Mouse (Mus musculus) R1 (cell line): ENCODE measurements around the gene Pou2f3.
"Not testable (repeated sequence)": the region's sequence is repeated elsewhere in the genome, so short reads cannot be mapped to it uniquely, and the experiment has no call there.

Experiments used
- DNase-seq: peaks from one replicate; pipeline ENCODE4 v3.0.0-alpha.2; 2018; ENCODE audit warnings: low read depth, low spot score

The Pou2f3 gene

DNA sequence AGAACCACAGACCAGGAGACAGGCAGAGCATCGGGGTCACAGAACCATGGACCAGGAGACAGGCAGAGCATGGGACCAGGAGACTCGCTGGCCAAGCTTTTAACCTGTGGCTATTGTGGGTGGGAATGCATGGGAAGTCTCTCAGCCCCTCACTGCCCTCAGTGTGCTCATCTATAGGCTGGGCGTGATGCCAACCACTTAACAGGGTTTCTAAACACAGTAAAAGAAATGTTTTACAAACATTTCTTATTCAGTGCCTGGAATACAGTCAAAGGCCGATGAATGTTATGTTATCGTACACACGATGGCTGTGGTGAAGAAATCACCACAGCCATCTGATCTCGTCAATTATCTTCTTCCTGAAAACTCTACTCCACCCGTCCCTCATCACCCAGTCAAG is 43.1 kb downstream of the Pou2f3 start:
- DNase-seq, result no peak

- DNase-seq, result no peak
Measured at GRCm38 (mm10) chr9:43166346-43166745, 43.8 kb downstream of the Pou2f3 start.

- DNase-seq, result no peak
Measured at GRCm38 (mm10) chr9:43155960-43156359, 54.2 kb downstream of the Pou2f3 start.

DNA sequence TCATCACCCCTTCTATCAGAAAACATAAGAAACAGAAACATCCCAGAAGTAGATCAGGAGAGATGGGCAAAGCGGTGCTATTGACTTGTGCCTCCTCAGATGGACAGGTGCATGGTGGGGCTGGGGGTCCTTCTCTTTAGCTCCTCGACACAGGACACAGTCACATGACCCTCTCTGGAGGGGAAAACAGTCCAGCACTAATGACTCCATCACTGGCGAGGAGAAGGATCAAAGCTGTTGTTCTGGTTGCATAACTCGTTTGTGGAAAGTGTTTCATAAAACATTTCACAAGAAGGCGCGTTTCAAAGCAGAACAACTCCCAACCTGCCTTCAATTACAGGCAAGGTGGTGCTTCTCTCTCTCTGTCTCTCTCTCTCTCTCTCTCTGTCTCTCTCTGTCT is 58.4 kb downstream of the Pou2f3 start:
- no peak for DNase-seq

GRCm38 (mm10) chr9:43150957-43151356 is 59.2 kb downstream of the Pou2f3 start:
- DNase-seq, result no peak

GRCm38 (mm10) chr9:43150075-43150474 is 60.1 kb downstream of the Pou2f3 start:
- DNase-seq, result no peak

GRCm38 (mm10) chr9:43149498-43149897 is 60.7 kb downstream of the Pou2f3 start:
- no peak for DNase-seq

- DNase-seq, result no peak
Measured at GRCm38 (mm10) chr9:43145196-43145595, 65.0 kb downstream of the Pou2f3 start.

- DNase-seq, result peak; percentile 38
Measured at GRCm38 (mm10) chr9:43144206-43144810, 65.9 kb downstream of the Pou2f3 start.

- DNase-seq, result peak; percentile 68
Measured at GRCm38 (mm10) chr9:43141839-43142238, 68.3 kb downstream of the Pou2f3 start.

DNA sequence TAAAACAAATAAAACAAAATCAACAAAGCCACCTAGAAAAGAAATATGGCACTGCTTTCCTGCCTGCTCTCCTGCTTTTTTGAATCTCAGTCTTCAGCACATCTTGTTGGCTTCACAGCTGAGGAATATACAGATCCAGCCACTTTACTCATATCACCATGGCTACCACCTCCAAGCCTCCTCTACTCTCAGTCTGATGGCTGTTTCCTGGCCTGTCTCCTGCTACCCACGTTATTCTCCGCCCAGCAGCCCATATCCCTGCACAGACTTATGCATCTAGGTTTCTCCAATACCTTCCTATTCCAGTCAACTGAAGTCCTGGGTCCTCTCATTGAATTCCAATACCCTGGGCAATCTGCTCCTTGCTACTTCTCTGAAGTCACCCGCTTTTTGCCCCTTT is 76.6 kb downstream of the Pou2f3 start:
- DNase-seq, result no peak

DNA sequence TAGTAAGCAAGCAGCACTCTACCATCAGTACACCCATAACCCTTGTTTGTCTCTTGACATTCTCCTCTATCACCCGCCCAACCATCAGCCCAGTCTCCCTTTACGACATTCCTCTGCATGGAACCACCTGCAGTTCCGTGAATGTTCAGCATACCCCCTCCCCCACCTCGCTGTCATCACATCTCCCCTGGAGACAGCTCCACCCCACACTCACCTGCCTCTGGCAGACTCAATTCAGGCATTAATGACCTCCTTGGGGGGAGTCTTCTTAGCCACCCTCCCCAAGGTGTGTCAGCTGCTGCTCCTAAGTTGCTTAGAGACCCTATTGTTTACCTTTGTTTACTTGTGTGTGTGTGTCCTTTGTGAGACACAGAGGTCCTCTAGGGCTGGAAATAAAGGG is 77.8 kb downstream of the Pou2f3 start:
- DNase-seq, result peak; percentile 81

DNA sequence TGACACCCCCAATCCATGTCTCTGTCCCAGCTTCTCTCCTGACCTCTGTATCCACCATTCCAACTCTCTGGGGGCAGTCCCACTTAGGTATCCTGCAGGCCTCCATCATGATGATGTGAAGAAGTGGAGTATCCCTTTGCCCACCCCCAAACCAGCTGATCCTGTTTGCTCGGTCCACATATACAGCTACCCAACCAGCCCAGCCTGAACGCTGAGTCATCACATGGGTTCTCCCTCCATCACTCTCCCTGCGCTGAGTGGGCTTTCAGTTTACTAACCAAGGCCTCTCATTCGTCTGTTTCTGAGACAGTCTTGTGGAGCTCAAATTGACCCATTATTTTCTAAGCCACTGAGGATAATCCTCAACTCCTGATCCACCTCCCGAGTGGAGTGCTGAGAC is 78.2 kb downstream of the Pou2f3 start:
- no peak for DNase-seq

GRCm38 (mm10) chr9:43130684-43131083 is 79.5 kb downstream of the Pou2f3 start:
- peak; percentile 56 for DNase-seq

DNA sequence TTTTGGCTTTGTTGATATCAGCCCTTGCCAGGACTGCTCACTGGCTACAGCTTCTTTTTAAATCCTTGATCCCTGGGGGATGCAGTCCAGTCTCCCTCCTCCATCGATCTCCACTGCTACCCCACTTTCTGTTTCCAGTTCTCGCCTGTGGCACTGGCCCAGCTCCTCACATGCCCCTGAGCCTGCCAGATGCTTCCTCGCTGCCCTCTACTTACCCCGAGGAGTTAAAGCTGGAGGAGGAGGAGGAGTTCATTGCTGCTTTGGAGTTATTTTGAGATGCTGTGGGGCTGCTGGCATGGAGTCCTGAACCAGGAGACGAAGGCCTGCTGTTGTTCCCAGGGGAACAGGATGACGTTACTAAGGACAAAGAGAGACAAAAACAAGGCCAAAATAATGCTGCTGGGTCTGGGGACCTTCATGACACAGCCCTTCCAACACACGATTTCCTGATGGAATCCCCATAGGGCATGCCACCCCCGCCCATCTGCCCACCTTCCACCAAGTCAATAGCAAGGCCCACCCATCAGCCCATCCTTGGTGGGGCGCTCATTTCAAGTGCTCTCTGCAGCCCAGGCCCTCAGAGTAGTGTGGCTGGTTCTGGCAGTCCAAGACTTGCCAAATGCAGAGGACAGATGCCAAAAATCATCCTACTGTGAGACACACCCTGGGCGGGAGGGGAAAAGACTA is 82.9 kb downstream of the Pou2f3 start:
- no peak for DNase-seq

- peak; percentile 33 for DNase-seq
Measured at GRCm38 (mm10) chr9:43122379-43122778, 87.8 kb downstream of the Pou2f3 start.

DNA sequence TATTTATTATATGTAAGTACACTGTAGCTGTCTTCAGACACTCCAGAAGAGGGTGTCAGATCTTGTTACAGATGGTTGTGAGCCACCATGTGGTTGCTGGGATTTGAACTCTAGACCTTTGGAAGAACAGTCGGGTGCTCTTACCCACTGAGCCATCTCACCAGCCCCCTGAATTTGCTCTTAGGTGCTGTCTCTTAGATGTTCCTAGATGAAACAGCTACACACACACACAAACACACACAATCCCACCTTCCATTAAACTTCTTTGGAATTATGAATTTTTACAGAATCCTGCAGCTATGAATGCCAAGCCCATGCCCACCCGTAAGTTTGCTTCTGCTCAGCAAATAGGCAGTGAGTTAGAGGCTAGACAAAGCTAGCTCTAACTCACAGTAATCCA is 88.2 kb downstream of the Pou2f3 start:
- DNase-seq, result not testable (repeated sequence)

DNA sequence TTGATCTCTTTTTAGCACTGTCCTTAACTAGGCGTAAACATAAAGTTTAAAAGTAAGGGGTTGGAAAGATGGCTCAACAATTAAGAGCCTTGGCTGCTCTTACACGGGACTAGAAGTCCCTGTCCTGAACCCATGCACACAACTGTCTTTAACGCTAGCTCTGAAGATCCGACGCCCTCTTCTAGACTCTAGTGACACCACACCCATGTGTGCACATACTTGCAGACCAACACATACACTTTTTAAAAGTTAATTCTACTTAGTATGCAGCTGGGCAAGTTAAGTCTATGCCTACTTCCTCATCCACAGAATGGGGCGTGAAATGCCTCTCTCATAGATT is 93.2 kb downstream of the Pou2f3 start:
- no peak for DNase-seq

DNA sequence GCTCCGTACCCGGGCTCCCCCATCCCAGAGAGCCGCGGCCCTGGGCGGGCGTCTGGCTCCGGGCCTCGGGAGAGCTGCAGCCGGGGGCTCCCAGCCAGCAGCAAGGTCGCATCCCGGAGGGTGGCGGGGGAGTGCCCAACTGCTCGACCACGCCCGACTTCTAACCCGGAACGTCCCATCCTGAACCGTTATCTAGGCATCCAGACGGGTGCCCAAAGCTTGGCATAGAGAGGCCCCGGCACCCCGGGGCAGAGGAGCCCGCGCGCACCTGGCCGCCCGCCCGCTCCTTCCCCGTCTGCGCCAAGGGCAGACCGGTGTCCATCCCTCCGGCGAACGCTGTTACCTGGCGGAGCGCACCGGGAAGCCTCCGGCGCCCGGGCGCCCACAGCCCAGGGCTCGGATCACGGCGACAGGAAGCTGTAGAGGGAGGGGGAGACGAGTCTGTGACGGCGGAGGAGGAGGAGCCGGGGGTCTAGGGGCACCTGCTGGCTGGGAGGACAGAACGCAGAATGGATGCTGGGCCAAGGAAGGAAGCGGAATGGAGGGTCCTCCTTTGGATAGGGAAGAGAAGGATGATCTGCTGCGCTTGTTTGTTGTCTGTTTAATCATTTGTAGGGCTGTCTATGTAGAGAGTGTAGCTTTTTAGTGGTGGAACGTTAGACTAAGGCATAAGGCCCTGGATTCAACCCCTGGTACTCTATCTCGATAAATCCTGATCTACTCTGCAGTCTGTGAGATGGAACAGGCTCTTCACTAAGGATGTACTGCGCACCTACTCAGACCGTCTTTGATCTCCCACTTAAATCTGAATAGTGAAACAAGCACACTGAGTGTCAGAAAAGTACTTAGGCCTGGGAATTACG is 93.8 kb downstream of the Pou2f3 start, which contains the start of gene Tmem136:
Gene Tmem136, minus strand, starts transcription at position 437 of the 863 bp plus-strand sequence.
- peak; percentile 87 for DNase-seq

DNA sequence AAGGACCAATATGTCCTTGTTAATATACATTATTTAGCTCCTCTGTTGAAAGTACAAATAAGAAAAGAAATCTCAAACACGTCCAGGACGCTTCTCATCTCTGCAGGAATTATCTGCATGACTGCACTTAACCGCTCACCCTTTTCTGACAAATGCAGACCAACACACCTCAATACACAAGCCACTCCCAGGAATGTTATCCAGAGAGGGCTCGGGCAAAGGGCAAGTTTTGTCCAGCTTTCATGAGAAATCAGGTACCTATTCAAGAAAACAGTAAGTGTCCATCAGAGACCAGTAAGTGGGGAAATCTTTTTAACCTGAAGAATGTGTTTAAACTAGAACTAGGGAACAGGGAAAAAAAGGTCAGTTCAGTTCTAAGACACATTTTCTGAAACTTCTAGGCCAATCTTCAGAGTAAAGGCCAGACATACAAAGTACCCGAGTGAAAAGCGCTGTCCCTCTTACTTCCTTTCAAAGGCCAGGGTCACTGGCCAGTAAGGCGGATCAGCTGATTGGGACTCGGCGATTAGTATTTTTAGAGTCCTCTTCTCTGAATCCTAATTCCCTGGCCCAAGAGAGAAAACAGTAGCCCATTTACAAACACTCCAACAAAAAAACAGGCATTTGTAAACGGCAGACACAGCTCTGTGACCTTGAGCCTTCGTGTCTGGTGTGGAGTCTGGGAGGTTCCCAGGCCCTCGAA is 94.6 kb downstream of the Pou2f3 start:
- DNase-seq, result peak; percentile 76

GRCm38 (mm10) chr9:43114833-43115232 is 95.3 kb downstream of the Pou2f3 start:
- DNase-seq, result no peak
